Mouse (Mus musculus) cerebellum, adult 9-10 months (tissue): ENCODE data around the gene Lmntd1.

Experiments
- DNase-seq: peaks from one replicate; pipeline ENCODE4 v3.0.0; 2022

Gene Lmntd1

GRCm38 (mm10) chr6:145614219-145614618 is at the start of gene Lmntd1:
Lmntd1 (minus strand) TSS chr6:145614319.
- no peak for DNase-seq

DNA sequence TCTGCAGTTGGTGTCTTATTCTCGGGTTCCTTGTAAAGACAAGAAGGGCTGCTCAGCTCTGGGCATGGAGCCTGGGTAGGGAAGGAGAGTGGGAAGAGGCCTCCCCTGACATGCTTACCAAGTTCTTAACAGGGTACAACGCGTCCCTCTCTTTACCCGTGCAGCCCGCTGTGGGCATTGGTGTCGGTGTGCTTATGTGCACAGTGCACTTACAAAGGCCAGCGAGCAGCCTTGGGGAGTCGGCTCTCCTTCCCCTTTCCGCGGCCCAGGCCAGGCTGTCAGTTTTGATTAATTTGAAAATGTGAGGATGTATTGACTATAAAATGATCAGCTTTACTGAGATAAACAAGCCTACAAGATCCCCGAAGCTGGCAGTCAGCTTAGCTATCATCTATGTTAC is 46.8 kb upstream of the Lmntd1 start:
- DNase-seq, result no peak

DNA sequence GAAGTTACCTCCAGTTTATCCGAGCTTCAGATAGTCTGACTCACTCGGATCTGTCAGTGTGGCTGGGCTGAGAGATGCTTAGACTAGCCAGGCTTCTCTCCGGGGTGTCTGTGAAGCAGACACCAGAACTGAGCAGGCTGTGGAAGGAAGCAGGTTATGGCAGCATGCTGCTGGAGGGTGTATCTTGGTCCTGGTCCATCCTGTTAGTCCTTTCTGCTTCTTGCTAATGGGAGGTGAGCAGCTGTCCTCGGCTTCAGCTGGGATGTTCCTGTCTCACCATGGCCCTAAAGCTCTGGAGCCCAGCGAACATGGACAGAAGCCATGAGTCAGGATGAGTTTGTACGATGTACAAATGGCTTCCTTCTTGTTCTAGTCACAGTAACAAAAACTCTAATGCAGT is 45.0 kb upstream of the Lmntd1 start:
- no peak for DNase-seq

DNA sequence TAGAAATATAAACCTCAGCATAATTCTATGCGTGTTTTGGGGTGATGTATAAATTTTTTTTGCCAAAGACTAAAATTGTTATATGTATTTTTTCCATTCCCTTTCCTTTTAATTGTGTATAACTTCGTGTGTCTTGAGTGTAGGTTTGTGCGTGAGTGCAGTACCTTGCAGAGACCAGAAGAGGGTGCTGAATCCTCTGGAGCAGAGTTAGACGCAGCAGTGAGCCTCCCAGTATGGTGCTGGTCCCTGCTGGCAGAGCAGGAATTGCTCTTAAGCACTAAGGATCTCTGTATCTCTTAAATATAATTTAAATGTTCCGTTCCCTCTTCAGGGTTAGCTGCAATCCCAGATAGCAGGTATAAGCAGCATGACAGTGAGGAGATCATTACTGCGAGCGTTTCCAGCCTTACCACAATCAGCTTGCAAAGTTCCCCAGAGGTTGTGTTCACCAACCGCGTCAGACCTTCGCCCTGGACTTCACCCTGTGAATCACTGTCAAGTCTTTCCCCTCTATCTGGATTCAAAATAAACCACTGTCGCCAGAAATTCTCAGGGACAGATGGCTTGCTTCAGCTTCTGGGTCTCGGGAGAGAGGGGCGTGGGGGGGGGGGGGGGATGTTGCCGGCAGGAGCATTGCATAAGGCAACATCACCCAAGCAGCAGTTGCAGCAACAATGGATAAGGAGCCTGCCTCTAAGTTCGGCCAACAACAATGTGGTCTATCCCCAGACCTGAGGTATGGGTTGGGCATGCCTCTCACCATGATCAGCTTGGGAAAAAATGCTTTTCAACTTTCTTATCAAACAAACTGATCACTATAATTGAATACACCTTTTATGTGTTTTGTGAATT is 42.8 kb upstream of the Lmntd1 start:
- DNase-seq, result no peak

DNA sequence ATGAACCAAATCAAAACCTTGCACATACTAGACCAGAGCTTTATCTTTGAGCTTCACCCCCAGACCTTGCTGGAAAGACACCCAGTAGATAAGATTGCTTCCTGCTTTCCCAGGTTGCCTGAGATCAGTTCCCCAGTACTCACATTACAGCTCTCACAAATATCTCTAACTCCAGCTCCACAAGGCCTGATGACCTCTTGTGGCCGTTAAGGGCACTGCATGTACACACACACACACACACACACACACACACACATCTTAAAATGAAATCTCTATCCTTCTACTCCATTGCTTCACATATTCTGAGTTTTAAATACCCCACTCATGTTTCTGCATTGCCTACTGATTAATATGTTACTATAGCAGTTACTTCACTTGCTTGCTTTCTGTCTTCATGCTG is 41.6 kb upstream of the Lmntd1 start:
- DNase-seq, result no peak

GRCm38 (mm10) chr6:145654062-145654836 is 40.1 kb upstream of the Lmntd1 start:
- DNase-seq, result no peak

- no peak for DNase-seq
Observed at GRCm38 (mm10) chr6:145653626-145654025, 39.5 kb upstream of the Lmntd1 start.

- DNase-seq, result no peak
Observed at GRCm38 (mm10) chr6:145652986-145653385, 38.9 kb upstream of the Lmntd1 start.

DNA sequence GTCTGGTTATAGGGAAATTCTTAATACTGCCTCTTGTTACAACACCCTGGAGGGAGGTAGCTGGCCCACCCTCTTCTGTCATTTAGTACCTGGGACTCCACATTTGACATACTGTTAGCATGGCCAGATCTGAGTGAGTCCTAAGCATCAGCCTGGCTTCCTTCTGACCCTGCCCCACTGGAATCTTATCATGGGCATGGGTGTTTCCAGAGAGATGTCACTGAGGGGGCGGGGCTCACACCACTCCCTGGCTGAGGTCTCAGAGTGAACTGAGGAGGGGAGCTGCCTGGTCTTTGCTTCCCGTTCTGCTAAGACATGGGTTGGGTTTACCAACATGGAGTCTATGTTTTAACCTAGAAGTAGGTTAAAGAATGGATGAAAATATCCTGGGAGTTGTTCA is 37.9 kb upstream of the Lmntd1 start:
- no peak for DNase-seq

DNA sequence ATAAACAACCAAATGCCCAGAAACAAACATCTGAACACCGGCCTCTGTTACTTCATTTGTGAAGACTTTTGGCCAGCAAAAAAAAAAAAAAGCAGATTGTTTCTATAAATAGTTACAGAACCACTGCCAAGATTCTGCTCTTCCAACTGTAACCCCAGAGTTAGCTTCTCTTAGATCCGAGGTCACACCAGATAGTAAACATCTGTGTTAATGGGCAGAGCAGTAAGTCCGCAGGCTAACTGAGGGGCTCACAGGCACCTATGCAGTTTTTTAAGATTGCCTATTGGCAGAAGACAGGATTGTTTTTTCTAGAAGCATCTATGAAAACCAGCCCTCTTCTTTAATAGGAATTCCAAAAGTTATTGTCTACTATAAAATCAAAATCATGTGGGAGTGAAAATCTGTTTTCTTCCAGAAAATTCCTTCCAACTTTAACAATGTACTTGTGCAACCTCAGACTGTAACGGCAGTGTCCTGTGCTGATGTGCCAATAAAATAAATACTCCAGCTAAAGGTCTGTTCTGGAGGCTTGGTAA is 26.9 kb upstream of the Lmntd1 start:
- DNase-seq, result no peak

DNA sequence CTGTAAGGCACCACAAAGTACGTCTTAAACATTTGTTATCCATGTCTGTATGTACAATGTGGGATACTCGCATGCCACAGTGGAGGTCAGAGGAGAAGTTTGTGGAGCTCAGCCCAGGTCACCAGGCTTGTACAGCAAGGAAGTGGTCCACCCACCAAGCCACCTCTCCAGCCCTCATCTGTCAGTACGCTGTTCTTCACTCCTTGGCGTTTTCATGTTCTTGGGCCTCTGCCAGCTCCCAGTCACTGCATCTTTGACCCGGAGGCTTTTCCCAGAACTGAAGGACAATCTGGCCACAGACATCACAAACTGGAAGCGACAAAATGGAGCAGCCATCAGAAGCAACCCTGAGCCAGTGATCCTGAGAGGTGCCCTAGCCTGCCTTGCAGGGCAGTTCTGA is 24.1 kb upstream of the Lmntd1 start:
- no peak for DNase-seq

DNA sequence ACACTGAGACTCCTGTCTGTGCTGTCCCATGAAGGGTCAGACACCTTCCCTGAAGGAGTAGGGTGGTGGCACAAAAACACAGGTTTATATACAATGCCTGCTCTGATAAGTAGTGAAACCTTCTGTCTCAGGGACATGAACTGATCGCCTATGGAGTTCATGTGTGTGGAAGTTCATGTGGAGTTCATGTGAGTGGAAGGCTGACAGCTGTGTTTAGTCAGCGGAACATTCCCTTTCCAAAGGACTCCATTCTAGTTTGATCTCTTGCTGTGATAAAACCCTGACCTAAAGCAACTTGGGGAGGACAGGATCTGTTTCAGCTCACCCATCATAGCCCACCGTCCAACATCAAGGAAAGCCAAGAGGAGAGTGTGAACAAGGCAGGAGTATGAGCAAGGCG is 22.6 kb upstream of the Lmntd1 start:
- no peak for DNase-seq

- DNase-seq, result no peak
Observed at GRCm38 (mm10) chr6:145634454-145634853, 20.3 kb upstream of the Lmntd1 start.

- no peak for DNase-seq
Observed at GRCm38 (mm10) chr6:145630269-145630668, 16.1 kb upstream of the Lmntd1 start.

DNA sequence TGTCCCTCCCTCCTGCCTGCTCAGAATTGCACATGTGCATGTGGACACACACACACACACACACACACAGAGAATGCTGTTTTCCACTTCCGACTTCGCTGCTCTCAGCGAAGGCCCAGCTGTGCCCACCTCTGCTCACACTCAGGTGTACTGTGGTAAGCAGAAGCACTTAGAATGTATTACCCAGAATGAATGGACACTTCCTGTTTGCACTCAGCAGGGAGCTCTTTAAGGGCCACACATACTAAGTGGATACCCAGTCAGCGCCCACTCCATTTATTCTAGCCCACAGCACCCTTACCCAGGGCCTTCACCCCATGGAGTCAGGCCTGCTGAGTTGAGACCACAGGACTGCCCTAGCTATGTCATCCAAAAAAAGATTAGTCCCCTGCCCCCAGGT is 9.0 kb upstream of the Lmntd1 start:
- no peak for DNase-seq

DNA sequence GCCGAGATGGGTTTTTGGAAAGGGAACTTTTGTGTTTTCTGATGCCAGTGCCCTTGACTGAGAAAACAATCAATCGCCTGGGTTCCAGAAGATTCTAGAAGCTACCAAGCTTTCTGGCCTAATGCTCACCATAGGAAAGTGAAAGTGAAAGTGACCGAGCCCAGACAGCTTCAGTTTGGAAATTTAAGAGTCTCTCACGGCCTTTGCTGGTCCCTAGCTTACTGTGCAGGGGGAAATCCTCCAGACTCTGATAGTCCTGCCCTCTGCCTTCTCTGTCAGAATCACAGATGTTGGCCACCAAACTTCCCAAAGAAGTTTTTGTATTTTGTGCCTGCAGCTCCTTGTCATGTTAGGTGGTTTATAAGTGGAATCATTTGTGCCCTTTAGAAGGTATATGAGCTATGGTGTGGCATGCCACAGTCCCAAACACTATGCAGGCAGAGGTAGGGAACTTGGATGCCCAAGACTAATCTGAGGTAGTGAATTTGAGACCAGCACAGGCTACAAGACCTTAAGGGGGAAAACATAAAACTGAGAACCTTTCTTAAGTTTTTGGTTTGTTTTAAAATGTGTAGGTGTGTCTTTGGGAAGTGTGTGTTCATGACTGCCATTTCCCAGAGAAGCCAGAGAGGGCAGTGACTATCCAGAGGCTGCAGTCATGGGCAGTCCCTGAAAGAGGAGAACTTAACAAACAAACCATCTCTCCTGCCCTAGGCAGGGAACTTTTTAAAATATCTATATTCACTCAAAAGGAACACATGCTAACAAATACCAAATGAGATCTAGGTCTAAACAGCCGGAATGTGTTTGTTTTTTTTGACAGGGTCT is 2.5 kb upstream of the Lmntd1 start:
- no peak for DNase-seq

DNA sequence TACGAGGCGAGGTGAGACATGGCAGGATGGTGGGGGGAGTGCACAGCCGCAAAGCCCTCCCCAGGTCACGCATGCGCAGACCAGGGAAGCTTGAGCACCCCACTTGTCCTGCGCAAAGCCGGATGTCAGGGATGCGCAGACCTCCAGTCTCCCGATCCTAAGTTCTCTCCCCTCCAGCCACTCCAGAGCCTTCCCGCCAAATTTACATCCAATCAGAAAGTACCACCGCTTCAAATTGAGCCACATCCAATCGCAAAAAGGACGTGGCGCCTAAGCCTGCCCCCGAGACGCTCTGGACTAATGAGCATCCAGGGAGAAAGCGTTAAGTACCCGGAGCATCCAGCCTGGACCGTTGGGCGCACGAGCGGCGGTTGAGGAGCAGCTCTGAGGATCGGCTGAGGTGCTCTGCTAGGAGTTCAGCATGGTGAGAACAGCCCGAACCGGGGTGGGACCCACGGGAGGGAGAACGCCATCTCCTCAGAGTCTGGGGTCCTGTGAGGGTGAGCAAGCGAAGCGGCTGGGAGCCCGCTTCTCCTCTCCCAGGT is 1.6 kb upstream of the Lmntd1 start, which contains the start of gene Tuba3b:
TSS of gene Tuba3b (plus strand) at position 92 of the 545 bp plus-strand sequence.
- DNase-seq, result no peak

DNA sequence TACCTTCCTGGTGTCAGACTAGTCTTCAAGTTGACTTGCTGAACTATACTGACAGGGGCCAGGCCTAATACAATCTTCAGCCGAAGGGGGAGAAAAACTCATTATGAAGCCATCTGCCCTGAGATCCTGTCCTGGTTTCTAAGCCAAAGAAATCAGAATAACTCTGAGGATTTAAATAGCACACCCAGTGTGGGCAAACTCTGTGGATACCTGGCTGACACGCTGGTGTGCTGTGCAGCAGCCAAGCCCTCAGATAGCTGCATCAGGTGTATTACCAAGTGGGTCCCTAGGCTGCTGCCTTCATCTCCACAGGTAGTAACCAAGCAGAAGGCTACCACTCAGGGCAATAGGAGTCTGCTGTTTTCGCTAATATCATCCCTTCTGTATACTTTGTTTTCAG is 1.5 kb downstream of the Lmntd1 start:
- peak; percentile 82 for DNase-seq

DNA sequence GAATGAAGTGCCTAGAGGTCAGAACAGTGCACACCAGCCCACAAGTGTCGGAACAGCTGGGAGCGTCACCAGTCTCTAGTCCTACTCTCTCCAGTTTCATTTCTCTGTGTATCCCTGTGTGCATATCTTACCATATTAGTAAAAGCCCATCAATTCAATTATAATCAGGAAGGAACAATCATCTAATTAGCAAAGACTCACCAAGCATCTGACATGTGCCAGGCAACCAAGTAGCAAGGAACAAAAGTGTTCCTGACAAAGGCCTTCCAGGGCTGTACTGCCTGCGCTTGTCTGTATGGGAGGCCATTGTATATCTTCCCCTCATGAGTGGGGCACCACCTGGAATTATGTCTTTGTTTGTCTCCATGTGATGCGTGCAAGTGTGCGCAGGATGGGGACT is 3.2 kb downstream of the Lmntd1 start:
- no peak for DNase-seq

- no peak for DNase-seq
Observed at GRCm38 (mm10) chr6:145608693-145609092, 5.4 kb downstream of the Lmntd1 start.

DNA sequence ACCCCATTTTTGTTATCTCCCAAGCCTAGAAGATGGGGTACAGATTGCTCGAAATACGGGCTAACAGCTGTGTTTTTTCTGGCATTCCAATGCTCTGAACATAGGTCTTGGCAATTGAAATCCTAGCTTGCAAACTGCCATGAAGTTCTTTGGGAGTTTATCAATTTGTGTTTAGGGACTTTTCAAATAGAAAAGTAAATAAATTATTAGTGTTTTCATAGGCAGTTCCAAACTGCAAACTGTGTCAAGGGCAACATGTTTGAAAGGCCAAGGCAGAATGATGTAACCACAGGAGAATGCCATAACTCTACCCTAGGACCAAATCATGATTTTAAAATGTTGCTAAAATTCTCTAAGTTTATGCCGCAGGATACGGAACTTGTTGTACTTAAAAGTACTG is 6.4 kb downstream of the Lmntd1 start:
- no peak for DNase-seq

DNA sequence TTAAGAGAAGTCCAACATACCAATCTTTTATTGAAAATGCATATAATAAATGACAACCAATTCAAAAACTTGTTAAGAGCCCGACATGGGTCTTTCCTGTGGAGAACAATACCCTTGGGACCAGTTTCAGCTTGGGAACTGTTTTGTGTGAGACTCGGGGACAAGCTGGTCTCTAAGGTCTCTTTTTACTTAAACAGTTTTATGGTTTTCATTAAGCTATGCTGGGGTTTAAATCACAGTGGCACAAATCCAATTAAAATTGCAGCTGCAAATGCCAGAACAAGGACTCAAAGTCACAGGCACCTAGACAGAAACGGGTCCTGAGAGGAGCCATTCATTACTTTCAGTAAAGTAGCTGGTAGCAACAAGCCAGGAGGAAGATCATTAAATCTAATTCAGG is 8.9 kb downstream of the Lmntd1 start:
- DNase-seq, result no peak

DNA sequence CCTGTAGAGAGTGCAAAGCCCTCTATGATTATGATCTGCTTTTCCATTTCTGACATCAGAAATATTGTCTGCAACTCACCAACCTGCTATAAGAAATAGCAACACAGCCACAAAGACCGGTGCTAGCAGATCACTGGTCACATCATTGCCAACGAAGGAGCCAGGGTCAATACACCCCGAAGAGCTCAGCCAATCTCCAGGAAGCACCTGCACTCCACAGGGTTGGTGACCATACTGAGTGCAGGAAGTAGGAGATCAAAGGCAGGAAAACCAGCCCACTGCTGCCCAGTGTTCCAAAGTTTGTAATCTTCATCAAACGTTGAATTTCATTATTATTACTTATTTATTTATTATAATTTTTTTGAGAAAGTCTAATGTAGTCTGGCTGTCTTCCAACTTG is 9.5 kb downstream of the Lmntd1 start:
- DNase-seq, result no peak
